Mouse (Mus musculus) adipocyte (in vitro differentiated cells): ENCODE measurements around the gene Olfr1477.
"Not testable (repeated sequence)": the region's sequence is repeated elsewhere in the genome, so short reads cannot be mapped to it uniquely, and the experiment has no call there.

Experiments
- DNase-seq: peaks from one replicate; pipeline ENCODE4 v3.0.0-alpha.2; 2016; ENCODE audit warnings: low spot score

The Olfr1477 gene

GRCm38 (mm10) chr19:13500246-13500645 is at the start of gene Olfr1477:
TSS of gene Olfr1477 (plus strand) at chr19:13500546.
- DNase-seq, result no peak

GRCm38 (mm10) chr19:13455986-13456385 is 44.4 kb upstream of the Olfr1477 start, which contains the start of gene Olfr1472:
TSS of gene Olfr1472 (minus strand) at chr19:13456086.
- DNase-seq, result no peak

DNA sequence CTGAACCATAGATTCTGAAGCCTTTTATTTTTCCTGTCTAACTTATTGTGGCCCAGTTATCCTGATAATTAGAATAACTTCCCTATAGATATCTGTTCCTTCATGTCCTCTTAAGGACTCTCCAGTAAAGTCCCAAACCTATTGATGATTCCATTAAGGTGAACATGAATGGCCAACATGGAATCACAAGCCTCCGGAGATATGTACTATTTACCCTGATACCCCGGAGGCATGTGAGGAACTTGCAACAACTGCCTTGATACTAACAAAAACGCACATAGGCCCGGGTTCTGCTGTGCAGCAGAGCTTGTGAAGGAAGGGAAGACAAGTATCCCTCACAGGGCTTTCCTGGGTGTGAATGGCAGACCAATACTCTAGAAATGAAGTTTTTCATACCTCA is 31.1 kb upstream of the Olfr1477 start, which contains the start of gene Olfr1474:
Gene Olfr1474 (plus strand): TSS at position 301 of the 400 bp plus-strand sequence.
- not testable (repeated sequence) for DNase-seq

DNA sequence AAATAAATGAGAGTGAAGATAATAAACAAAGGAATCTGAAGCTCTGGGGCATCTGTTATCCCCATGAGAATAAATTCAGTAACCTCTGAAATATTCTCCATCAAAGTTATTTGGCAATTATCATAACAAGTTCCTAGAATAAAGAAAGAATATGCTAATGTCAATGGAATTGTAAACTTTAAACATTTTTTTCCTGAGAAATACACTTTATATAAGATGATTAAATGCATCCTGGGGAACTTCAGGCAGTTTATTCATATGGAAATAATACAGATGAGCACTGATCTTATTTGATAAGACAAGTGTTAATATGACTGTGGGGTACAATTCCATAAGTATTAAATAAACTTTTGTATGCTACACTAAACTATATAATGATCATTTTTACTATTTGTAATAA is 20.2 kb upstream of the Olfr1477 start, which contains the start of gene Olfr1475:
Gene Olfr1475 (minus strand): TSS at position 101 of the 400 bp plus-strand sequence.
- no peak for DNase-seq

DNA sequence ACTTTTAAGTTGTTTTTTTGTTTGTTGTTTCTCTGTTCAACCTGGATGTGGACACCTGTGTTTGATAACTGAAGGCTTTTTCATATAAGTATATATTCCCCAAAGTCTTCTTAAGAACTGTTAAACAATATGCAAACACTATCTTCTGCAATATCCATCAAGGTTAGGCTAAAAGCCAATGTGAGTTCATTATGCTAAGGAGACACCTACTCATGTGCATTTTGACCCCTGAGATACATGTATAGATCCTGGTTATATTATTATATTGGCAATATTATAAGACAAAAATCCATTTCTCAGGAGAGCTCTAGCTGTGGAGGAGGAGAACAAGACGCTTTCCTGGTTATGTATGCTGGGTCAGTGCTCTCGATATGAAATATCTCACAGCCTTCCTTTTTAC is 27.3 kb downstream of the Olfr1477 start, which contains the start of gene Olfr1480:
Gene Olfr1480 (plus strand): TSS at position 301 of the 400 bp plus-strand sequence.
- DNase-seq, result no peak
